Mouse (Mus musculus): ENCODE data around the gene Ano1. TPM values are rescaled to one million over a fixed set of nuclear protein-coding genes. Genes with fewer than 3 reads are reported as not detected.

The Ano1 gene
- polyA plus RNA-seq, 1 experiment from 2014 or later = 14.9 TPM

- 50% methylated on average over 9 of the region's 9 CpGs for WGBS
- H3K27me3 ChIP-seq (ENCODE audit: control insufficient read depth, insufficient read depth, low read length) = no peaks in the 10 kb centered on the region
- no peak overlapping the region for H3K9ac ChIP-seq (replicated peaks; ENCODE audit: low read length)
- H3K4me2 ChIP-seq (ENCODE audit: low read length) = no peak overlapping the region
- H3K4me1 ChIP-seq (ENCODE audit: control insufficient read depth, insufficient read depth, low read length) = no peaks in the 10 kb centered on the region
- DNase-seq (peak; percentile 27), ATAC-seq (ENCODE audit: low FRiP score, low TSS enrichment) (no peak)
- no peaks in the 10 kb centered on the region for H3K9me3 ChIP-seq (ENCODE audit: control insufficient read depth, low read length)
- H3K4me3 ChIP-seq (replicated peaks; ENCODE audit: low read depth, low read length) = no peak overlapping the region
- peak overlapping the region; percentile 37; the same call in 1 of the 2 replicates for H3K27ac ChIP-seq (replicated peaks; ENCODE audit: low read depth, low read length)
- H3K36me3 ChIP-seq (ENCODE audit: control insufficient read depth, insufficient read depth, low read length) = no peaks in the 10 kb centered on the region
Measured at GRCm38 (mm10) chr7:144760228-144760627, 8.5 kb upstream of the Ano1 start.

- no peak overlapping the region for H3K4me2 ChIP-seq (ENCODE audit: low read length)
- H3K9ac ChIP-seq (replicated peaks; ENCODE audit: low read length) = no peak overlapping the region
- H3K27ac ChIP-seq (replicated peaks; ENCODE audit: low read depth, low read length) = peak overlapping the region; percentile 37; the same call in 1 of the 2 replicates
- WGBS = 81% methylated on average over 2 of the region's 2 CpGs
- ATAC-seq (ENCODE audit: low FRiP score, low TSS enrichment) = no peak
- no peak for DNase-seq
- no peak overlapping the region for H3K4me3 ChIP-seq (replicated peaks; ENCODE audit: low read depth, low read length)
- no peaks in the 10 kb centered on the region for H3K4me1 ChIP-seq (ENCODE audit: control insufficient read depth, insufficient read depth, low read length)
- no peaks in the 10 kb centered on the region for H3K9me3 ChIP-seq (ENCODE audit: control insufficient read depth, low read length)
- no peaks in the 10 kb centered on the region for H3K27me3 ChIP-seq (ENCODE audit: control insufficient read depth, insufficient read depth, low read length)
- no peaks in the 10 kb centered on the region for H3K36me3 ChIP-seq (ENCODE audit: control insufficient read depth, insufficient read depth, low read length)
Measured at GRCm38 (mm10) chr7:144759455-144759854, 7.7 kb upstream of the Ano1 start.

GRCm38 (mm10) chr7:144755511-144756378, 4.0 kb upstream of the Ano1 start:
- Histone ChIP-seq H3K27me3 (ENCODE audit: control insufficient read depth, insufficient read depth, low read length) (no peaks in the 10 kb centered on the region), H3K36me3 (ENCODE audit: control insufficient read depth, insufficient read depth, low read length) (no peaks in the 10 kb centered on the region), H3K9me3 (ENCODE audit: control insufficient read depth, low read length) (no peaks in the 10 kb centered on the region), H3K27ac (replicated peaks; ENCODE audit: low read depth, low read length) (no peak overlapping the region), H3K4me3 (replicated peaks; ENCODE audit: low read depth, low read length) (no peak overlapping the region), H3K4me1 (ENCODE audit: control insufficient read depth, insufficient read depth, low read length) (no peaks in the 10 kb centered on the region), H3K4me2 (ENCODE audit: low read length) (no peak overlapping the region), H3K9ac (replicated peaks; ENCODE audit: low read length) (no peak overlapping the region)
- no peak for DNase-seq
- ATAC-seq (ENCODE audit: low FRiP score, low TSS enrichment) = no peak
- WGBS = 83% methylated on average over 11 of the region's 11 CpGs

- 94% methylated on average over 2 of the region's 2 CpGs for WGBS
- Histone ChIP-seq H3K9ac (replicated peaks; ENCODE audit: low read length) (no peak overlapping the region), H3K4me2 (ENCODE audit: low read length) (no peak overlapping the region), H3K27me3 (ENCODE audit: control insufficient read depth, insufficient read depth, low read length) (no peaks in the 10 kb centered on the region), H3K36me3 (ENCODE audit: control insufficient read depth, insufficient read depth, low read length) (no peaks in the 10 kb centered on the region), H3K9me3 (ENCODE audit: control insufficient read depth, low read length) (no peaks in the 10 kb centered on the region), H3K27ac (replicated peaks; ENCODE audit: low read depth, low read length) (no peak overlapping the region), H3K4me1 (ENCODE audit: control insufficient read depth, insufficient read depth, low read length) (no peaks in the 10 kb centered on the region), H3K4me3 (replicated peaks; ENCODE audit: low read depth, low read length) (no peak overlapping the region)
- no peak for DNase-seq
- ATAC-seq (ENCODE audit: low FRiP score, low TSS enrichment) = no peak
Measured at GRCm38 (mm10) chr7:144754722-144755121, 2.9 kb upstream of the Ano1 start.

- H3K4me1 ChIP-seq (ENCODE audit: control insufficient read depth, insufficient read depth, low read length) = no peaks in the 10 kb centered on the region
- H3K4me3 ChIP-seq (replicated peaks; ENCODE audit: low read depth, low read length) = no peak overlapping the region
- no peak overlapping the region for H3K4me2 ChIP-seq (ENCODE audit: low read length)
- H3K9ac ChIP-seq (replicated peaks; ENCODE audit: low read length) = no peak overlapping the region
- 91% methylated on average over 9 of the region's 9 CpGs for WGBS
- ATAC-seq (ENCODE audit: low FRiP score, low TSS enrichment) (no peak), DNase-seq (no peak)
- no peaks in the 10 kb centered on the region for H3K36me3 ChIP-seq (ENCODE audit: control insufficient read depth, insufficient read depth, low read length)
- H3K27me3 ChIP-seq (ENCODE audit: control insufficient read depth, insufficient read depth, low read length) = no peaks in the 10 kb centered on the region
- H3K27ac ChIP-seq (replicated peaks; ENCODE audit: low read depth, low read length) = no peak overlapping the region
- H3K9me3 ChIP-seq (ENCODE audit: control insufficient read depth, low read length) = no peaks in the 10 kb centered on the region
Measured at GRCm38 (mm10) chr7:144753657-144754031, 1.9 kb upstream of the Ano1 start.

GRCm38 (mm10) chr7:144752919-144753656, 1.3 kb upstream of the Ano1 start:
- 80% methylated on average over 14 of the region's 14 CpGs for WGBS
- ATAC-seq (ENCODE audit: low FRiP score, low TSS enrichment) (no peak), DNase-seq (no peak)
- H3K9me3 ChIP-seq (ENCODE audit: control insufficient read depth, low read length) = no peaks in the 10 kb centered on the region
- H3K4me1 ChIP-seq (ENCODE audit: control insufficient read depth, insufficient read depth, low read length) = no peaks in the 10 kb centered on the region
- no peak overlapping the region for H3K27ac ChIP-seq (replicated peaks; ENCODE audit: low read depth, low read length)
- H3K27me3 ChIP-seq (ENCODE audit: control insufficient read depth, insufficient read depth, low read length) = no peaks in the 10 kb centered on the region
- no peak overlapping the region for H3K9ac ChIP-seq (replicated peaks; ENCODE audit: low read length)
- H3K36me3 ChIP-seq (ENCODE audit: control insufficient read depth, insufficient read depth, low read length) = no peaks in the 10 kb centered on the region
- no peak overlapping the region for H3K4me3 ChIP-seq (replicated peaks; ENCODE audit: low read depth, low read length)
- H3K4me2 ChIP-seq (ENCODE audit: low read length) = no peak overlapping the region

GRCm38 (mm10) chr7:144747756-144748155, 4.0 kb downstream of the Ano1 start:
- H3K9me3 ChIP-seq (ENCODE audit: control insufficient read depth, low read length) = no peaks in the 10 kb centered on the region
- no peak overlapping the region for H3K4me2 ChIP-seq (ENCODE audit: low read length)
- no peak overlapping the region for H3K27ac ChIP-seq (replicated peaks; ENCODE audit: low read depth, low read length)
- 59% methylated on average over 2 of the region's 2 CpGs for WGBS
- H3K9ac ChIP-seq (replicated peaks; ENCODE audit: low read length) = no peak overlapping the region
- ATAC-seq (ENCODE audit: low FRiP score, low TSS enrichment) (no peak), DNase-seq (no peak)
- no peaks in the 10 kb centered on the region for H3K36me3 ChIP-seq (ENCODE audit: control insufficient read depth, insufficient read depth, low read length)
- no peak overlapping the region for H3K4me3 ChIP-seq (replicated peaks; ENCODE audit: low read depth, low read length)
- no peaks in the 10 kb centered on the region for H3K27me3 ChIP-seq (ENCODE audit: control insufficient read depth, insufficient read depth, low read length)
- H3K4me1 ChIP-seq (ENCODE audit: control insufficient read depth, insufficient read depth, low read length) = no peaks in the 10 kb centered on the region

- Histone ChIP-seq H3K9ac (replicated peaks; ENCODE audit: low read length) (no peak overlapping the region), H3K36me3 (ENCODE audit: control insufficient read depth, insufficient read depth, low read length) (no peaks in the 10 kb centered on the region), H3K4me2 (ENCODE audit: low read length) (no peak overlapping the region), H3K4me1 (ENCODE audit: control insufficient read depth, insufficient read depth, low read length) (no peaks in the 10 kb centered on the region), H3K4me3 (replicated peaks; ENCODE audit: low read depth, low read length) (no peak overlapping the region), H3K27ac (replicated peaks; ENCODE audit: low read depth, low read length) (no peak overlapping the region), H3K27me3 (ENCODE audit: control insufficient read depth, insufficient read depth, low read length) (no peaks in the 10 kb centered on the region), H3K9me3 (ENCODE audit: control insufficient read depth, low read length) (no peaks in the 10 kb centered on the region)
- ATAC-seq (ENCODE audit: low FRiP score, low TSS enrichment) (no peak), DNase-seq (no peak)
- WGBS = 90% methylated on average over 4 of the region's 4 CpGs
Measured at GRCm38 (mm10) chr7:144746466-144746865, 5.3 kb downstream of the Ano1 start.
